Mouse (Mus musculus) embryonic stem cell, embryonic (primary cell): ENCODE measurements around the gene Myo18a.

ENCODE experiments used
- CTCF ChIA-PET, 4 experiments: fragments of 300-600 bp in 2 of 4; fragments of 350-600 bp in 2 of 4; sonication (Branson Sonifier 250); formaldehyde crosslinking; loops; one replicate each; lab custom pipeline; 2022; ENCODE audit warnings: inconsistent platforms in 2 of 4; lab: Charles Lee
- POLR2A ChIA-PET, 4 experiments: fragments of 300-600 bp in 2 of 4; fragments of 350-600 bp in 2 of 4; sonication (Branson Sonifier 250); formaldehyde crosslinking; loops; one replicate each; lab custom pipeline; 2022; ENCODE audit warnings: antibody characterized with exemption in 4 of 4, inconsistent platforms in 1 of 4; lab: Charles Lee

Myo18a gene

DNA sequence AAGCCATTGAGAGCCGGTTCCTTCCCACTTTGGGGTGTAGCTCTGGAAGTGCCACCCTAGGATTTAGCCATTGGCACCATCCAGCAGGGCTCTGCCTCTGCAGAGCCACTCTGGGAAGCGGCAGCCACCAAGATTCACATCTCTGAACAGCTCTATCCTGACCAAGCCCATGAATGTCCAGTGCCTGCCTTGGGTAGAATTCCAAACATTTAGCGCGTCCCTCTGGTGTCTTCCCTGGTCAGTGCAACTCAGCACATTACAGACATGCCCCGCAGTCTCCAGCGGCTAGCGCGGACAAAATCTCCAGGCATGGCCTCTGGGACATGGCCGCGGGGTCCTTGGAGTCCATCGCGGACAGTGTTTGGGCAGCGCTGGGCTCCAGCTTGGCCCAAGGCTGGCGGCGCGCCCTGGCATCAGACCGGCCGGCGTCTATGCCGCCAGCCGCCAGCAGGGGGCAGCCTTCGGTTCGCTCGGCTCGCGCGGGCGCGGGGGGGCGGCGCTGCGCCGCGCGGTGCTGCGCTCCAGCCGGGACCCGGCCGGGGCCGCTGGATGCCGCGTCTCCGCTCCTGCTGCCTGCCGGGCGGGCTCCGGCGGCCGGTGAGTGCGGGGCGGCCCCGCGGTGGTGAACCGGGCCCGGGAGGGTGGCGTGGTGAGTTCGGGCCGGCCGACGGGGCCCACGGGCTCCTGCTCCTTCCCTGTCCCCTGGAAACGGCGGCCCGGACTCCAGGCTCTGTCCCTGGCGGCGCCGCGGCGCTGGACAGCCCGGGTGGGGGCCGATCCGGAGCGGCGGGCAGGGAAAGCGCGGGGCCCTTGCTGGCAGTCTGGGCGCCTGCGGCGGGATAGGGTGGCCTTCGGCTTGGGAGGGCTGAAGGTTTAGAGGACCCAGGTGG, at the start of gene Myo18a:
Myo18a (plus strand) TSS at position 464 of the 890 bp plus-strand sequence.
- ChIA-PET CTCF (interaction anchor here (0.5 to 3.0 kb wide), 40 partner anchors 8 to 420 kb away, joined by 3 to 19 read pairs (median 4); partner anchors contain the start of genes Gm10277 (in 1 of the 4) and Rpl23a (in 1 of the 4)), POLR2A (interaction anchor here in 3 of 4 experiments (0.6 to 3.2 kb wide), 25 partner anchors 9 to 219 kb away, joined by 3 to 11 read pairs (median 5); no protein-coding TSS in a partner anchor)

DNA sequence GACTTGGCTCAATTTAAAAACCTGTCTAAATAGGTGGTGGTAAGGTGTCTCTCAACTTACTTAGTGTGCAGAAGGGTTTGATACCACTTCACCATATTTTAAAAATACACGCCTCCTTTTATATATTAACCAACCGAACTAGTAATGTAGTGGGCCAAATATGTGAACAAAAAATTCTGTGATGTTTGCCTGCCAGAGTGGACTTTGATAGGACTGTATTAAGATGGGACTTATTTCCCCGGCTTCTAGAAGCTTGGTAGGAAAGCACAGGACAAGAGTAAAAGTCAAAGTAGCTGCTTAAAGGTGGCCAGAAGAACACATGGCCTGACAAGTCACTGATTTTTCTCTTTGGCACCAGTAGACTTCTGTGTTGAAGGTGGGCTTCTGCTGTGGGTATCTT, 49.3 kb upstream of the Myo18a start:
- CTCF ChIA-PET = interaction anchor here in 1 of 4 experiments (0.7 kb wide), 2 partner anchors 16 to 439 kb away, joined by 3 to 6 read pairs; no protein-coding TSS in a partner anchor
- POLR2A ChIA-PET = interaction anchor here in 3 of 4 experiments (0.6 to 10.5 kb wide), 15 partner anchors 9 to 194 kb away, joined by 3 to 229 read pairs (median 4); partner anchors contain the start of genes Cryba1 (in 1 of the 3), Gm10277 (in 1 of the 3) and Nufip2 (in 1 of the 3)

DNA sequence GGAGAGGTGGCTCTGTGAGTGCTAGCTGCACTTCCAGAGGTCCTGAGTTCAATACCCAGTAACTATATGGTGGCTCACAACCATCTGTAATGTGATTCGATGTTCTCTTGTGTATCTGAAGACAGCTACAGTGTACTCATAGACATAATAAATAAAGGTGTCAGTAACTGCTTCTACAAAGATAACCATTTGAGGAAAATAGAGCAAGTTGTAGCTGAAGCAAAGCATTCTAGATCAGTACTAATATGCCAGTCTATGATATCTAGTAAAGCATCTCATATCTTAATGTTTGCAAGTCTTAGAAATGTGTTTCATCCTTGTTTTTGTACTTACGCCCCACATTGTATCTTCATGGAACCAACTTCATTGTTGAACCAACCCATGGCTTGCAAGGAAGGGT, 44.0 kb upstream of the Myo18a start:
- POLR2A ChIA-PET = interaction anchor here (0.8 to 10.5 kb wide), 11 partner anchors 8 to 174 kb away, joined by 3 to 229 read pairs (median 4); partner anchors contain the start of gene Nufip2 (in 1 of the 4)
- CTCF ChIA-PET = interaction anchor here in 1 of 4 experiments (0.9 kb wide), 1 partner anchor 46 kb away, joined by 3 read pairs; no protein-coding TSS in a partner anchor

DNA sequence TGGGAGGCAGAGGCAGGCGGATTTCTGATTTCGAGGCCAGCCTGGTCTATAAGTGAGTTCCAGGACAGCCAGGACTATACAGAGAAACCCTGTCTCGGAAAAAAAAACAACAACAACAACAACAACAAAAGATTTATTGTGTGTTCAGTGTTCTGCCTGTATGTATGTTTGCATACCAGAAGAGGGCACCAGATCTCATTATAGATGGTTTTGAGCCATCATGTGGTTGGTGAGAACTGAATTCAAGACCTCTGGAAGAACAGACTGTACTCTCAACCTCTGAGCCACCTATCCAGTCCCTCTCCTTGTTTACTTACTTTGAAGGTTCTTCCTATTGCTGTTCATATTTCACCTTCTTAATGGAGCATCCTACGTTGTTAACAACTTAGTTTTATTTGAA, 41.7 kb upstream of the Myo18a start:
- CTCF ChIA-PET = interaction anchor here (0.6 to 1.7 kb wide), 7 partner anchors 16 to 733 kb away, joined by 3 to 10 read pairs (median 3); no protein-coding TSS in a partner anchor
- POLR2A ChIA-PET = interaction anchor here in 2 of 4 experiments (0.6 to 10.5 kb wide), 18 partner anchors 10 to 626 kb away, joined by 3 to 229 read pairs (median 4); no protein-coding TSS in a partner anchor

DNA sequence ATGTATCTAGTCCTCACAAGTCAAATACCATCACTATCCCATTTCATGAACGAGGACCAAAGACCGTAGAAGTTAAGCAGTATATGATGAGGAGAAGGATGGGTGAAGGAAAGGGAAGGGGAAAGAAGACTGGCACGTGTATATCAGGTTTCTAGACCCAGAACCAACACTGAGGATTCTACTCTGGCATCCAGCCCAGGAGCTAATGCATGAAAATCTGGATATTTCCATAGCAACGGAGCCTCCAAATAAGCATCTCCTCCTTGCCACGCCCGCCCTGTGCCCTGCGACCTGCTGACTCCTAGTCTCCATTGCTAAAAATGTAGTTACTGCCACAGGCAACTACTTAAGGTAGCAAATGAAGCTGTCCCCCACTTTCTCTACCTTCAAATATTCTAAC, 38.3 kb upstream of the Myo18a start:
- ChIA-PET CTCF (interaction anchor here in 2 of 4 experiments (0.7 to 3.0 kb wide), 4 partner anchors 13 to 246 kb away, joined by 3 to 13 read pairs (median 3); no protein-coding TSS in a partner anchor), POLR2A (interaction anchor here in 2 of 4 experiments (0.7 to 1.6 kb wide), 9 partner anchors 9 to 141 kb away, joined by 3 to 9 read pairs (median 3); partner anchors contain the start of gene Nufip2 (in 1 of the 2))

DNA sequence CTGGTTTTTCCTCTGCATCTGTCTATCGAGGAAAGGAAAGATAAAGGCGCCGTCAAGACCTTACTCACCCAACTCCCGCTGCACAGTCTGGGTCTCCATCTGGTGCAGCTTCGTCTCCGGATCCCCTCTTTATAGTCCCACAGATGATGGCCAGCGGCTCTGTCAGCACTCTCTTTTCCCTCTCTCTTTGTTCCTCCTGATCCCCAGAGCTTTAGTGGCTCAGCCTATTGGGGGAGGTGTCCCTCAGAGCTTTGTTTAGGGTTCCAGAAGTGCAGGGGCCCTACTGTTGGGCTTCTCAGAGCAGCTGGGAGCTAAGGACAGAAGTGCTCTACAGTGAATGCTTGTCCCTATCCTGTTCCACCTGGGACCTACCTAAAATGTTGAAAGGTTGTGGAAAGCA, 37.9 kb upstream of the Myo18a start, which contains the start of gene Cryba1:
Cryba1 (minus strand) TSS at position 101 of the 400 bp plus-strand sequence.
- CTCF ChIA-PET = interaction anchor here in 2 of 4 experiments (0.5 to 3.0 kb wide), 5 partner anchors 12 to 246 kb away, joined by 3 to 13 read pairs (median 3); no protein-coding TSS in a partner anchor
- POLR2A ChIA-PET = interaction anchor here in 2 of 4 experiments (0.7 to 1.6 kb wide), 8 partner anchors 9 to 141 kb away, joined by 3 to 9 read pairs (median 3); partner anchors contain the start of gene Nufip2 (in 1 of the 2)

DNA sequence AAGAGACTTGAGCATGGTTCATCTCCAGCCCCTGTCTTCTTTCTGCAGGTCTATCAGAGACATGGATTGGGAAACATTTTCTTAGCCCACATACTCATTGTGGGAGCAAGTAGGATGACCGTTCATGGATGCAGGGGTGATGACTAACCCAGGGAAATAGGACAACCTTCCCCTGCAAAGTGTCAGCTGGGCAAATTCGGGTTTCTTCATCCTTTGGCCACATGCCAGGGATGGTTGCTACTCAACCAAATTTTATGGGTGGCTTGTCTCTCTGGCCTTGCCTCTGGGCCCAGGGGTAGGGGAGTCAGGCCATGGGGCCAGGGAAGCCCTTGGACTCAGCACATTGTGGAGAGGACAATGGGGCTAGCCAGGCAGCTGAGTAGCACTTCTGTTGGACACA, 34.5 kb upstream of the Myo18a start:
- ChIA-PET CTCF (no interaction called here), POLR2A (no interaction called here)

DNA sequence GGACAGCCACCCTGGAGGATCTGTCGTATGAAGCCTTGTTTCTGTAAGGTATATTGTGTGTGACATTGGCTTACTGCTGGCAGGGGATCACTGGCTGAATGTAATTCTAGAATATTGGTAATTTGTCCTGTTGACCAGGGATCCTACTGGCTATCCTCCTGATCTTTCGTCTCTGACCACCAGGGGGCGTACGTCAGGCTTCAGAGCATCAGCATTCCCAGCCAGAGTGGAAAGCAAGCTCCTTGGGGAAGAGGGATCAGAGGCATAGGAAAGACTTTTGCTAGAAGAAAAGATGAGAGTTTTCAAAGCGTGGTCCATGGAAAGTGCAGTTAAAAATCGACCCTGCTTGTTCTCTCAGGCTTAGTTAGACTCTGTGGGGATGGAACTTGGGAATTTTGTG, 25.8 kb upstream of the Myo18a start:
- ChIA-PET POLR2A (interaction anchor here in 3 of 4 experiments (0.5 to 2.9 kb wide), 34 partner anchors 8 to 230 kb away, joined by 3 to 21 read pairs (median 3); partner anchors contain the start of genes Nufip2 (in 3 of the 3) and Myo18a (in 1 of the 3)), CTCF (interaction anchor here (0.5 to 2.5 kb wide), 98 partner anchors 9 to 1760 kb away, joined by 3 to 23 read pairs (median 4); partner anchors contain the start of genes Myo18a (in 3 of the 4), Cryba1 (in 2 of the 4) and Gm10277 (in 1 of the 4))

DNA sequence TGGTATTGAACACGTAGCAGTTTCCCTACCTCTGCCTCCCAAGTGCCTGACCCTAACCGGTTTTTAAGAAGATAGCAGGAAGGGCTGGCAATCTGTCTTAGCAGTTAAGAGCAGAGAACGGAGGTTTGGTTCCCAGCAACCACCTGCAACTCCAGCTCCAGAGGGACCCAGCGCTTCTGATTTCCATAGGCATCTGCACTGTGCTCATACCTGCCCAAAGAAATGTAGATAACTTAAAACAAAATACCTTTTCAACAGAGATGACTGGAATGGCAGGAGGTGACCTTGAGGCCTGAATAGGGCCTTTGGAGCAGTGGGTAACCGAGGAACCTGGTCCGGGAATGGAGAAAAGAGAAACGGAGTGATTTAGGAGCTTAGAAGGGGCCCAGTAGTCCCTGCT, 24.5 kb upstream of the Myo18a start:
- ChIA-PET POLR2A (interaction anchor here in 3 of 4 experiments (0.5 to 2.9 kb wide), 27 partner anchors 9 to 425 kb away, joined by 3 to 21 read pairs (median 4); partner anchors contain the start of gene Nufip2 (in 2 of the 3)), CTCF (interaction anchor here in 3 of 4 experiments (0.5 to 2.5 kb wide), 18 partner anchors 9 to 342 kb away, joined by 3 to 19 read pairs (median 4); partner anchors contain the start of gene Myo18a (in 2 of the 3))

DNA sequence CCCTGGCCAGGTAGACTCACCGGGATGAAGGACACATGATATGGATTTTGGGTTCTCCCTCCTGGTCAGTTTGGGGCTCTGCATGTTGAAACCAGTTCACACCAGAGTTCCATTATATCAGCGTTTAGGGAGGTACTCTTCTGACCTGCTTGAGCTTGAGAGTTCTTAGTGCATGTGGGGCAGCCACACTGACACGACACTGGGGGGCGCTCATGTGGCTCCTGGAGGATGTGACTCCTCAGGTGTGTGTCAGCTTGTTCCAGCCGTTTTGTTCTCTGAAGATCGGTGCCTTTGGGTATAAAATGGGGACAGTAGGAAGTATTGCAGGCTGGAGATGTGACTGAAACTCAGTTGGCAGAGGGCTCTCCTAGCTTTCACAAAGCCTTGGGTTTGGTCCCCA, 19.1 kb upstream of the Myo18a start:
- CTCF ChIA-PET = interaction anchor here (0.5 to 2.5 kb wide), 61 partner anchors 8 to 1899 kb away, joined by 3 to 16 read pairs (median 3); partner anchors contain the start of genes Cryba1 (in 1 of the 4), Myo18a (in 1 of the 4) and Taok1 (in 1 of the 4)
- POLR2A ChIA-PET = interaction anchor here in 3 of 4 experiments (0.5 to 1.7 kb wide), 12 partner anchors 9 to 144 kb away, joined by 3 to 9 read pairs (median 4); partner anchors contain the start of gene Myo18a (in 2 of the 3)

DNA sequence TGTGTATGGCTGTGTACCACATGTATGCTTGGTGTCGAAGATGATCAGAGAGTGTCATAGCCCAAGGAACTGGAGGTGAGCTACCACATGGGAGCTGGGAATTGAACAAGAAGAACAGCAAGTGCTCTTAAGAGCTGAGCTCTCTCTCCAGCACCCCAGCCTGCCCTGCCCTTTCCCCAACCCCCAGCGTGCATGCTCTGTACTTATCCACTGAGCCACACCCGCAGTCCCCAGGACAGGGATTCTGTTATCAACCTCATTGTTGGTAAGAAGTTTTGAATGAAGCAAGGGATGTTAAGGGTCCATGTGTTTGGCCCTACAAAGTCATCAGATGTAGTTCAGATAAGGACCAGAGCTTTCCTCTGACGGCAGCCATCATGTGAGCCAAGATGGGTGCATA, 16.4 kb upstream of the Myo18a start:
- ChIA-PET POLR2A (interaction anchor here (0.6 to 3.1 kb wide), 19 partner anchors 8 to 1919 kb away, joined by 3 to 11 read pairs (median 4); no protein-coding TSS in a partner anchor), CTCF (interaction anchor here (0.7 to 4.2 kb wide), 18 partner anchors 8 to 327 kb away, joined by 3 to 23 read pairs (median 6); partner anchors contain the start of genes Myo18a (in 2 of the 4) and Pipox (in 1 of the 4))

DNA sequence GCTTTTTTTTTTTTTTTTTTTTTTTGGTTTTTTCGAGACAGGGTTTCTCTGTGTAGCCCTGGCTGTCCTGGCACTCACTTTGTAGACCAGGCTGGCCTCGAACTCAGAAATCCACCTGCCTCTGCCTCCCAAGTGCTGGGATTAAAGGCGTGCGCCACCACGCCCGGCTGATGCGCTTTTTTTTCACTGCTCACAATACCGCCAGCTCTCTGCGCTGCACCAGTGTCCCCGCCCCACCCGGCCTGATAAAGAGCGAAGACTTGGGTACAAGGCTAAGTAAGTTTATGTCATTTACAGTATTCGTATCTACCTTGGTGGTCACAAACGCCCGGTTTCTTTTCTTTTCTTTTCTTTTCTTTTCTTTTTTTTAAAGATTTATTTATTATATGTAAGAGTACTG, 15.9 kb upstream of the Myo18a start:
- ChIA-PET POLR2A (interaction anchor here (0.6 to 3.1 kb wide), 18 partner anchors 8 to 1920 kb away, joined by 3 to 11 read pairs (median 4); no protein-coding TSS in a partner anchor), CTCF (interaction anchor here (0.7 to 4.2 kb wide), 19 partner anchors 8 to 327 kb away, joined by 3 to 23 read pairs (median 6); partner anchors contain the start of genes Myo18a (in 2 of the 4) and Pipox (in 1 of the 4))

DNA sequence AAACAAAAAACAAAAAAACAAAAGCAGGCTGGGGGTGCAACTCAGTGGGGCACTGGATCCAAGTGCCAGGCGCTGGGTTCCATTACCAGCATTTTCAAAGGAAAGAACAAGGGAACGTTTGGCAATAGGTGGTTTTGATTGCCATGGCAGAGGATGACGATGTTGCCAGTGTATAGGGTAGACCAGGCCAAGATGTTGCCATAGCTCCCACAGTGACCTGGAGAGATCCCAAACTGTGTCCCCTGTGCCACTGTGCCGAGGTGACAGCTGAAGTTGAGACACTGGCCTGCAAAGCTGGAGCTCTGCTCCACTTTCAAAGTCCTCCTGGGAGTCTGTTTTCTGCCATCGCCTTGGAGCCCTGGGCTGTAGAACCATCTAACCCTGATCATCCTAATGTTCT, 14.1 kb upstream of the Myo18a start:
- POLR2A ChIA-PET = interaction anchor here in 2 of 4 experiments (1.0 to 3.1 kb wide), 4 partner anchors 10 to 46 kb away, joined by 3 to 11 read pairs (median 3); no protein-coding TSS in a partner anchor
- CTCF ChIA-PET = interaction anchor here in 2 of 4 experiments (1.2 to 4.2 kb wide), 2 partner anchors 12 to 205 kb away, joined by 4 to 23 read pairs; no protein-coding TSS in a partner anchor

DNA sequence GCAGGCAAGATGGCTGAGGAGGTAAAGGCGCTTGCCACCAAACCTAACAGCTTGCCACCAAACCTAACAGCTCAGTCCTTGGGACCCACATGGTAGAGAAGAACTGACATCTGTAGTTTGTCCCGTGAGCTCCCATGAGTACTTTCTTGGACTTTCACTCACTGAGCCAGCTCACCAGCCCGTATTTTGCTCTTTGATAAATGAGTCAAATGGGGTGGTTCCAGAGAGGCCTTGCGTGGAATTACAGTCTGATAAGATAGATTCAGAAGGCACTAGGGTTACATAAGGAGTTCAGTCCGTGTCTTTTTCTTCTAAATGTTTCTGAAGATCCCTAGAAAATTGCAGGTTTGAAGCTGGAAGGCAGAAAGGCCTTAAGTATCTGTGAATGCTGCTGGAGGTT, 10.5 kb upstream of the Myo18a start:
- ChIA-PET POLR2A (interaction anchor here in 2 of 4 experiments (1.7 to 2.2 kb wide), 2 partner anchors 12 to 14 kb away, joined by 6 to 8 read pairs; no protein-coding TSS in a partner anchor), CTCF (interaction anchor here (0.6 to 2.2 kb wide), 6 partner anchors 10 to 93 kb away, joined by 3 to 7 read pairs (median 4); partner anchors contain the start of gene Myo18a (in 1 of the 4))

DNA sequence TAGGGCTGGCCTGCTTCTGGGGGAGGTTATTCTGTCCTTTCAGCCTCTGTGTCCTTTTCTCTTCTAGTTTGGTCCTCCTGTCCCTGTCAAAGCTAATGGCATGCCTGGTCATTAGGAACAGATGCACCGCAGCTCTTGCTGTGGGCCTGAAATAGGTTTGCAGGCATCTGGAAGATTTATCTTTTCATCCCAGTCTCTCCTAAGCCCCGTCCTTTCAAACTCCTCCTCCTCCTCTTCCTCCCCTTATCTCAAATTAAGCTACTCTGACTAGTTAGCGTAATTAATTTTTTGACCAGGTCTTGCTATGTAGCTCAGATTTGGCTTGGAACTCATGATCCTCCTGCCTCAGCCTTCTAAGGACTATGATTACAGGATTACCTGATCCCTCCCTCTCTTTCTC, 9.6 kb upstream of the Myo18a start:
- ChIA-PET POLR2A (interaction anchor here in 2 of 4 experiments (1.0 to 2.2 kb wide), 9 partner anchors 8 to 123 kb away, joined by 3 to 8 read pairs (median 3); partner anchors contain the start of gene Myo18a (in 1 of the 2)), CTCF (interaction anchor here in 3 of 4 experiments (0.5 to 2.2 kb wide), 8 partner anchors 9 to 93 kb away, joined by 3 to 7 read pairs (median 4); partner anchors contain the start of gene Myo18a (in 1 of the 3))

DNA sequence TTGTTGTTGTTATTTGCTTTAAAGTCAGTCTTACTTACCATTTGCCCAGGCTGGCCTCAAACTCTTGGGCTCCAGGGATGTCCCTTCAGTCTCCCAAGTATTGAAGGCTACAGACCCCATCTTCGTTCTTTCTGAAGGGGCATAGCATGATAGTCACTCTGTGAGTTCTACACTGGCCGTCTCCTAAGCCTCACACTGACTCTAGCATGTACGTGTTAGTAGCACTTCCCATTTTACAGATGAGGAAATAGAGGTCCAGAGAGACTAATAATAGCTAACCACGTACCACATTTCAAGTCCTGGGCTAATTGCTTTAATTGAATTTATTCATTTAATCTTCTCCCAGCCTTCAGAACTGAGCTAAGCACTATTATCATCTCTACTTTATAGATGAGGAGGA, 3.0 kb upstream of the Myo18a start:
- ChIA-PET CTCF (interaction anchor here in 3 of 4 experiments (0.6 to 2.4 kb wide), 9 partner anchors 16 to 194 kb away, joined by 3 to 9 read pairs (median 4); partner anchors contain the start of gene Gm10277 (in 1 of the 3)), POLR2A (interaction anchor here in 3 of 4 experiments (0.6 to 2.6 kb wide), 10 partner anchors 9 to 87 kb away, joined by 3 to 8 read pairs (median 4); partner anchors contain the start of gene Nufip2 (in 1 of the 3))
